Mouse (Mus musculus) frontal cortex, postnatal 10 days (tissue): ENCODE measurements around the gene Homer2.
A peak's percentile ranks its signal among the peaks of the same experiment; 100 is the strongest.

Source experiments
- DNase-seq, 2 experiments: peaks; one replicate each; pipeline ENCODE4 v3.0.0; 2022; ENCODE audit warnings: low spot score in 2 of 2, mixed read lengths in 1 of 2

Homer2 gene

GRCm38 (mm10) chr7:81707471-81708140 lies at the start of gene Homer2:
Gene Homer2, minus strand, starts transcription at chr7:81707527.
- no peak for DNase-seq

DNA sequence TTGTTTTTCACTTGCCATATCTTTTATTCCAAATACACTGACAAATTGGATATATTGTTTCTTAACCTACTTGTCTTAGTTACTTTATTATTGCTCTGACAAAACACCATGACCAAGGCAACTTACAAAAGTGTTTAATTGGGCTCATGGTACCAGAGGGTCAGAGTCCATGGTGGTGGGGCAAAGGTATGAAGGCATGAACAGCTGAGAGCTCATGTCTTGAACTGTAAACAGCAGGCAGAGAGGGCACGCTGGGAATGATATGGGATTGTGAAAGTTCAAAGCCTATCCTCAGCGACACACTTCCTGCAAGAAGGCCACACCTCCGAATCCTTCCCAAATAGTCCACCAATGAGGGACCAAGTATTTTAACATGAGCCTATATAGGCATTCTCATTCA lies 40.6 kb upstream of the Homer2 start:
- DNase-seq = no peak

GRCm38 (mm10) chr7:81744145-81744544 lies 36.8 kb upstream of the Homer2 start:
- no peak for DNase-seq

GRCm38 (mm10) chr7:81740010-81740409 lies 32.7 kb upstream of the Homer2 start:
- no peak for DNase-seq

DNA sequence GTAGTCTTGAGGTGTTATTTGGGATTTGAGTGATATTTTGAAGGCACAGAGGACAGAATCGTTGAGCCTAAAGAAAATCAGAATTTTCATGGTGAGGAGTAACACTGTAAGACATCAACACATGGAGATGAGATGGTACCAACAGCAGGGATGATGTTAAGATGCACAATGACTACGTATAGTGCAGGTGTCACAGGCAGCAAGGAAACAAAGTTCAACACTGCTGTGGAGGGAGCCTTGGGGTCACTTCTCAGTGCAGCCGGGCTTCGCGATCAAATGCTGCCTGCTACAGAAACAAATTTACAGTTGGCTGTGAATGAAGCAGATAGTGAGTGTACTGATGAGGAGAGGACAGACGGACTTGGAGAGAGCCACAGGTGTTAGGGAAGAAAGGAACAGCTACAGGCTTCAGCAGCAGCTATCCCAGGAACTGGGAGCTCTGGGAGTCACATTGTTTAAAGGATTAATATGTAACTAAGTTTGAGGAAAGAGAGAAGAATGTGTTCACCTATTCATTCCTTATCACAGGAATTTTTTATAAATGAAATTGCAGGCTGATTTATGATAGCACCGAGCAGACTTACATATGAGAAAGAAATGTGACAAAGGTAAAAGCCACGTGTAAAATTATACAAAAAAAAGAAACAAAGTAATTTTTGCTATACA lies 31.5 kb upstream of the Homer2 start:
- no peak for DNase-seq

DNA sequence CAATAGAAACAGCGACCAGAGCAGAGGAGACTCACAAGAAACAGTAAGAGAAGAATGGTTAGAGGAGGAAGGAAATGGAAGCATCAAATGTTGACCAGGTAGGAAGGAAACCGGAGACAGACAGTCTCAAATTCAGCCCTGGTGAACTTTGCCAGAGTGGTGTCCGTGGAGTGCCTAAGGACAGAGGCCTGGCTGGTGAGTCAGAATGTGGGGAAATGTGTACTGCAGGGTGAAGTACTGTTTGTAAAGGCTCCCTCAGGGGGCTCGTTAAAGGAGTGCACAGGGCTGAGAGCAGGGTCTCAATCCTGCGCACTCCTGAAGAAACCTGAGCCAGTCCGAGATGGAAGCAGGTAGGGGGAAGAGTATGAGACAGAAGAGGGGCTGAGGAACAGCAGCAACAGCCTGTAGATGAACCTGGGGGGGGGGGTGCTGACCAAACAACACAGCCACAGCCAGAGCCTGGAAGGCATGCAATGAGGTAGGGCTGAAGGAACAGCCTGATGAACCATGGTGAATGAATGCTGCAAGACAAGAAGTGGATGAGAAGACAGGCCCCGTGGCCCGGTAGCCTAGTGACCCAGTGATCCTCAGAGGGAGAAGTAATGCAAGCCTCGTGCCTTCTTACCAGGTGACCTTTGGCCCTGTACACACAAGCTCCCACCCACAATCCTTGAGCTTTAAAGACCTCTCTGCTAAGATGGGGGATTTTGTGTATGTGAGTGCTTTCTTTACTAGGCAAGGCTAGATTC lies 28.1 kb upstream of the Homer2 start:
- DNase-seq = no peak

DNA sequence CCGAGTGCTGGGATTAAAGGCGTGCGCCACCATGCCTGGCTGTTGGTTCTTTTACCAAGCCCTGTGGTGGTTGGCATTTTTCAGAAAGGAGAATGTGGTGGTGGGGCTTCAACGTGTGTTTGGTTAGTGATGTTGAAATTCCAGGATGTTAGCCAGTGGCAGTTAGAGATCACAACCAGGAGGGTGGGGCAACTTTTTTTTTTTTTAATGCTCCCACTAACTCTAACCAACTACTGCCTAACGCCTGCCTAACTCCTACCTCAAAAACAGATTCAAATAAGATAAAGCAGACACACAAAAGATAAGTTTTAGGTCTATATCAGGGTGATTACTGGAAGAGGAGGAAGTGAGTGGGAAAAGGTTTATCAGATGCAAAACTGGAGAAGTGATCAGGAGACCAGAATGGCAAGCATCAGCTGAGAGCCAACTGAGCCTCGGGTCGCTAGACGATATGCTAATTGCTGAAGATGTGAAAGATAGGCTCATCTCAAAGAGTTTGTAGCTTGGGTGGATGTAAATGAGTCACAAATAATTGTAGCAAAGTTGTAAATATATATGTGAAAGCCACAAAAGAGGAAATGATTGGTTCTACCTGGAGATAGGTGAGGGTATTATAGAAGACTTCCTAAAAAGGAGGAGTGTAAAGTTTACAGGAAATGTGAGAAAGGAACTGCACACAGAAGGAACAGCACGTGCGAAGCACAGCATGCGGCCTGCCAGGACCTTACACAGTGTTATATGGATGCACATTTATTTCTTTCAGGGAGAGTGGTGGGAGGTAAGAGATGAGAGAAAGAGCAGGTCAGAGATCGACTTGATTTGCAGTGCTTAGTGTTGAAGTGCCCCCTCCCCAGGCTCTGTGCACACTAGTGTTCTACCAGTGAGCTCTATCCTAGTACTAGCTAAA lies 25.1 kb upstream of the Homer2 start:
- no peak for DNase-seq

DNA sequence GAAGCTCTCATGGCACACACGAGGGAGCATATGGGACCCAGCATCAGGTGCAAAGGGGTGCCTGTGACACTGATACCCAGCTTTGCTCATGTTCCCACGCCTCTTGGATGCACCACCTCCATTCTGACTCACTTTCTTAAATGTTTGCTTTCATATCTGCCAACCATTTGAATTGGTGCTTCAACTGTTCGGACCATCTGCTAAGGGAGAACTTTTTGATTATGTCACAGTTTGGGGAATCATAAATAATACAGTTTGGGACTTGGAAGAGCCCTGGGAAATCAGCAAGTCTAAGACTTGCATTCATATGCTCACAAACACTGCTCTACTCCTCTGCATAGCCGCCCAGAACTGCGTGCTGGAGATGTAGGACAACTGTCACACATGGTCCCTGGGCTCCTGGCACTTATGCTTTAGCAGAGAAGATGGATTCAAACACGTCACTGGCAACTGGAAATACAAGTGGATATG lies 23.9 kb upstream of the Homer2 start:
- peak; percentile 25 to 51 for DNase-seq

GRCm38 (mm10) chr7:81729787-81730186 lies 22.5 kb upstream of the Homer2 start:
- DNase-seq = no peak

- no peak for DNase-seq
Observed at GRCm38 (mm10) chr7:81727716-81728115, 20.4 kb upstream of the Homer2 start.

DNA sequence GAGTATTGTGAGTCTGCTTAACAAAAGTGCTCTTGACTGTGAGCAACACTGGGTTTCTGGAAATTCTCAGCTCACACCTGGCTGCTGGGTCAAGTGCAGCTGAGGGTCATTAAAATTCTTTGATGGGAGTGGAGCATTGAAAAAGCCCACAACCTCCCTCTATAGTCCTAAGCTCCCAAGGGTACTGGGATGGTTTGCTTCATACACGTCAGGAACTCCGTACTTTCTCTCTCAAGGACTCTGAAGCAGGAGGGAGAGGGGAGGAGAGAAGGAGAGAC lies 19.3 kb upstream of the Homer2 start:
- DNase-seq = no peak

GRCm38 (mm10) chr7:81725986-81726727 lies 18.8 kb upstream of the Homer2 start:
- no peak for DNase-seq

GRCm38 (mm10) chr7:81723851-81724250 lies 16.5 kb upstream of the Homer2 start:
- DNase-seq = no peak

GRCm38 (mm10) chr7:81721271-81721670 lies 13.9 kb upstream of the Homer2 start:
- no peak for DNase-seq

DNA sequence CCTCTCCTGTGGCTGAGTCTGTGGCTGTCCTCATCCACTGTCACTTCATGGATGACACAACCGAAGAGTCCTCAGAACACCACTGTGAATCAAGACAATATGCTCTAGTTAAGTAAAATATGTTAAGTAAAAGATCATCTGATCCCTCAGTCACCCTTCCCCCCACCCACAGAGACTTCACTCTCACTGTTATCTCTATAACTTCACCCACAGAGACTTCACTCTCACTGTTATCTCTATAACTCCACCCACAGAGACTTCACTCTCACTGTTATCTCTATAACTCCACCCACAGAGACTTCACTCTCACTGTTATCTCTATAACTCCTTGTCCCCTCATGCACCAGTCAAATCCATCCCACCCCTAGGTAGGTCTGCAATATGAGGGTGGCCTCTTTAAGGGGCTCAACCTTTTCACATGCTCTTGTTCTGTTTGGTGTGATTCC lies 11.9 kb upstream of the Homer2 start:
- DNase-seq = no peak

GRCm38 (mm10) chr7:81718657-81719056 lies 11.3 kb upstream of the Homer2 start:
- DNase-seq = no peak

- DNase-seq = no peak
Observed at GRCm38 (mm10) chr7:81710166-81710565, 2.8 kb upstream of the Homer2 start.

DNA sequence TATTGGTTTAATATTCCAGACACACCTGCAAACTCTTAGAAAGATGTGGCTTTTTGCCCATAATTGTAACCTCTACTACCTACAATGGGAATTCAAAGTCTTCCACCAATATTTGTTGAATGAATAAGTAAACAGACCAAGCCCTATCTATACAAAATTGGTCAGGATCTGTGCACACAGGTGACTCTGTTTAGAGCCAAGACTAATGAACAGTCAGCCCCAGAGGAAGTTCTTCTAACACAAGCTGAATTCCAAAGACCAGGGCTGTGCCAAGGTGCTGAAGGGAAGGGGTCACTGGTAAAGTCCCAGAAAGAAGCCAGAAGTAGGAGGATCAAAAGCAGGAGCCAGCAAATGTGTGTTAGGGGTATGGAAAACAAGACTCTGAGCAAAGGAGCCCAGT lies 838 bp upstream of the Homer2 start:
- DNase-seq = no peak

GRCm38 (mm10) chr7:81706416-81707391 lies 623 bp downstream of the Homer2 start:
- peak in 1 of 2 experiments; percentile 31 for DNase-seq

DNA sequence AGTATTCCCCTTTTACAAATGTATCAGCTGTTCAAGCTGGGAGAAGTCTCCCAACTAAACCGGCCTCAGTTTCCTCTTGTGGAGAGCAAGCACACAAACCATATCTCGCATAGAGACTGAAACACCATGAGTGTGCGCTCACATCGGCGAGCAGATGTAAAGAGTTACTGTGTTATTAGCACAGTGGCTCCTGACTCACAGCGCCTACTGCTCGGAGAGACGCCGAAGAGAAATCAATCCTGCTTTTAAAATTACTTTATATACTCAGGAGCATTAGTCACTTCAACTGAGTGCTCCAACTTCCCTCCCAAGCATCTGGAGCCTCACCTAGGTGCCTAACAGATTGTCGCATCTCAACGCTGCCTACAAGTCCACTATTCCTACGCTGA lies 1.3 kb downstream of the Homer2 start:
- no peak for DNase-seq
